Mouse (Mus musculus): Measurements from ENCODE around the gene Vmn2r83. TPM values are rescaled to one million over a fixed set of nuclear protein-coding genes. Genes with fewer than 3 reads are reported as not detected.
"Not testable (repeated sequence)": the region's sequence is repeated elsewhere in the genome, so short reads cannot be mapped to it uniquely, and the experiment has no call there.

Vmn2r83 gene
- polyA plus RNA-seq (2015; fragmentation: Nextera tagmentation; extraction: Ambion mirVana) = 0.04 and 0.06 TPM in 2 replicates

GRCm38 (mm10) chr10:79468431-79468830 lies at the start of gene Vmn2r83:
Gene Vmn2r83 (plus strand): TSS chr10:79468731.
- no peaks in the 10 kb centered on the region for H3K9me3 ChIP-seq (ENCODE audit: control insufficient read depth, low read length)
- H3K9ac ChIP-seq (ENCODE audit: low read depth, low read length) = no peak within 1 kb of the TSS

DNA sequence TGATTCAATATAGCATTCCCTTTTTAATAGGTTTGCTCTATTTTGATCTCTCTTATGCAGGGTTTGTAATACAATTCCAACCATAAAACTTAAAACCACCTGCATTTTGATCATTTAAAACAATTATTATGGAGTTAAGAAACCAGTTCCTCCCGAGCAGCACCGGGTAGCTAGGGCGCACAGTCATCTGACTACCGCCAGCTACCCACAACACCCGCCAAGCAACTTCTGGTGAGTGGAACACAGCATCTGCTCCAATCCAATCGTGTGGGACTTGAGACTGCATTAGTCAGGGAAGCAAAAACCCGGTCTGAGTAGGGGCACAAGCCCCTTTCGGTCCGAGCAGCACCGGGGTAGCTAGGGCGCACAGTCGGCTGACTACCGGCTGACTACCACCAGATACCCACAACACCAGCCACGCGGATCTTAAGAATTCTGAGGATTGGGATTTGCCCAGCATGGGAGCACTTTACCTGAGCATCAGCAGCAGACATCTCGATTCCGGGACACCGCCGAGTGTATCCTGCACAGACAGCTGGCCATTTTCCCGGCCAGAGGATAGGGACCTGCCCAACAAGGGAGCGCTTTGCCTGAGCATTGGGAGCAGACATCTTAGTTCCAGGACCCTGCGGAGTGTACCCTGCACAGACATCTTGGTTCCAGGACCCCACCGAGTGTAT lies 33.2 kb upstream of the Vmn2r83 start:
- WGBS = 90% methylated on average over 23 of the region's 23 CpGs
- not testable (repeated sequence) for H3K27me3 ChIP-seq (replicated peaks; ENCODE audit: control insufficient read depth, insufficient read depth, low read length); ATAC-seq; H3K4me1 ChIP-seq (ENCODE audit: control insufficient read depth, insufficient read depth, low read depth, low read length); H3K9ac ChIP-seq (ENCODE audit: low read depth, low read length); H3K4me3 ChIP-seq (ENCODE audit: low read length); H3K27ac ChIP-seq (ENCODE audit: low read depth, low read length); H3K36me3 ChIP-seq (ENCODE audit: control insufficient read depth, insufficient read depth, low read length); H3K4me2 ChIP-seq (ENCODE audit: low read length); H3K9me3 ChIP-seq (ENCODE audit: control insufficient read depth, low read length)

More at GRCm38 (mm10) chr10:79468431-79468830, at the start of gene Vmn2r83:
- no peak for ATAC-seq
- Histone ChIP-seq H3K27me3 (replicated peaks; ENCODE audit: control insufficient read depth, insufficient read depth, low read length) (no peaks in the 10 kb centered on the region), H3K4me2 (ENCODE audit: low read length) (no peak within 1 kb of the TSS), H3K4me3 (ENCODE audit: low read length) (no peak within 1 kb of the TSS), H3K4me1 (ENCODE audit: control insufficient read depth, insufficient read depth, low read depth, low read length) (no peaks in the 10 kb centered on the region), H3K27ac (ENCODE audit: low read depth, low read length) (no peak within 1 kb of the TSS), H3K36me3 (ENCODE audit: control insufficient read depth, insufficient read depth, low read length) (no peaks in the 10 kb centered on the region)

DNA sequence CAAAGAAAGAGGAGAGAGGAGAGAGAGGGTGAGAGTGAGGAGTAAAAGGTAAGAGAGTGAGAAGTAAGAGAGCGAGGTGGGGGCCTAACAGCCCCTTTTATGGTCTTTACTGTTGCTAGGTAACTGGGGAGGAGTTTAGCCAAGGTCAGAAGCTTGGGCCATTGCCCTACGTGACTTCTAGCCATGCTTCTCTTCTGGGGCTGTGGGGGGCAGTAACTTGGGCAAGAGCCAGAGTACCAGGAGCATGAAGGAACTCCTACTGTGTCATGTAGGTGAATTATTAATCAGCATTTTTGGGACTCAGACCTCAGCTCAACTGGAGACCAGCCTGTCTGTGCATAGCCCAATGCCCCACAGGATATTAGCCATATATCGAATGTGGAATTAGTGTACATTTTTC lies 27.4 kb downstream of the Vmn2r83 start:
- no peaks in the 10 kb centered on the region for H3K27me3 ChIP-seq (replicated peaks; ENCODE audit: control insufficient read depth, insufficient read depth, low read length)
- H3K4me3 ChIP-seq (ENCODE audit: low read length) = no peak overlapping the region
- H3K9me3 ChIP-seq (ENCODE audit: control insufficient read depth, low read length) = peaks cover 2% of the 10 kb centered on the region; the same call in 1 of the 2 replicates
- H3K4me1 ChIP-seq (ENCODE audit: control insufficient read depth, insufficient read depth, low read depth, low read length) = no peaks in the 10 kb centered on the region
- 59% methylated on average over 3 of the region's 3 CpGs for WGBS
- no peak overlapping the region for H3K27ac ChIP-seq (ENCODE audit: low read depth, low read length)
- H3K4me2 ChIP-seq (ENCODE audit: low read length) = no peak overlapping the region
- no peak for ATAC-seq
- no peaks in the 10 kb centered on the region for H3K36me3 ChIP-seq (ENCODE audit: control insufficient read depth, insufficient read depth, low read length)
- H3K9ac ChIP-seq (ENCODE audit: low read depth, low read length) = no peak overlapping the region

- WGBS = 50% methylated on average over 2 of the region's 2 CpGs
- no peak overlapping the region for H3K27ac ChIP-seq (ENCODE audit: low read depth, low read length)
- no peak overlapping the region for H3K9ac ChIP-seq (ENCODE audit: low read depth, low read length)
- no peak for ATAC-seq
- H3K4me1 ChIP-seq (ENCODE audit: control insufficient read depth, insufficient read depth, low read depth, low read length) = no peaks in the 10 kb centered on the region
- no peak overlapping the region for H3K4me3 ChIP-seq (ENCODE audit: low read length)
- no peak overlapping the region for H3K4me2 ChIP-seq (ENCODE audit: low read length)
- peaks cover 2% of the 10 kb centered on the region; the same call in 1 of the 2 replicates for H3K9me3 ChIP-seq (ENCODE audit: control insufficient read depth, low read length)
- H3K27me3 ChIP-seq (replicated peaks; ENCODE audit: control insufficient read depth, insufficient read depth, low read length) = no peaks in the 10 kb centered on the region
- no peaks in the 10 kb centered on the region for H3K36me3 ChIP-seq (ENCODE audit: control insufficient read depth, insufficient read depth, low read length)
Measured at GRCm38 (mm10) chr10:79496701-79497288, 28.3 kb downstream of the Vmn2r83 start.

DNA sequence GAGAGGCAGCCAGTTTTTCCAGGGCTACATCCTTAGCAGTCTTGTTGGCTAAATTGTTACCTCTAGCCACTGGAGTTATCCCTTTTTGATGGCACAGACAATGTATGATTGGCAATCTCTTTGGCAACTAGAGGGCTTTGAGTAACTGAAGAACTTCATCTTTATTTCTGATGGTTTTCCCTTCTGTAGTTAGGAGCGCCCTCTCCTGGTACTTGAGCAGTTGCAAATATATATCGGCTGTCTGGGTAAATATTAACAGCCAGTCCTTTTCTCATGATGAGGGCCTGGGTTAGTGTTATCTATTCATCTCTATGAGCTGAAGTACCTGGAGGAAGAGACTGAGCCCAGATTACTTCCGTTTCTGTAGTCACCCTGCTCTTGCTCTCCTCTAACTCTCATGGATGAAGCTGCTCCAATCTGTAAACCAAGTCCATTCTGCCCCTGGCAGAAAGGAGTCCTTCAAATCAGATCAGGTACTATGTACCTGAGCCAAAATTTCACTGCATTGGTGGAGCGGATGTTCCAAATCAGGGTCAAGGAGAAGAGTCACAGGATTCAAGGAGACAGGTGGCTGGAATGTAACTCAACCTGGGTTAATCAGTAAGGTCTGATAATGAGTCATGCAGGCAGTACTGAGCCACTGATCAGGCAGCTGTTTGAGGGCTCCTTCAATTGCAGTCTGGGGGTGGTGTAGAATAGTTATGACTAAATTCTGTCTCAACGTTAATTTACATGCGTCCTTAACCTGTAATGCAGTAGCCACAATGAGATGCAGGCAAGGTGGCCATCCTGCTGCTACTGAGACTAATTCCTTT lies 34.5 kb downstream of the Vmn2r83 start:
- Histone ChIP-seq H3K27ac (ENCODE audit: low read depth, low read length) (no peak overlapping the region), H3K4me2 (ENCODE audit: low read length) (no peak overlapping the region), H3K27me3 (replicated peaks; ENCODE audit: control insufficient read depth, insufficient read depth, low read length) (no peaks in the 10 kb centered on the region), H3K9me3 (ENCODE audit: control insufficient read depth, low read length) (peaks cover 2% of the 10 kb centered on the region; the same call in 1 of the 2 replicates), H3K4me1 (ENCODE audit: control insufficient read depth, insufficient read depth, low read depth, low read length) (no peaks in the 10 kb centered on the region), H3K9ac (ENCODE audit: low read depth, low read length) (no peak overlapping the region), H3K36me3 (ENCODE audit: control insufficient read depth, insufficient read depth, low read length) (no peaks in the 10 kb centered on the region), H3K4me3 (ENCODE audit: low read length) (no peak overlapping the region)
- no peak for ATAC-seq
- WGBS = 65% methylated on average over 6 of the region's 6 CpGs

DNA sequence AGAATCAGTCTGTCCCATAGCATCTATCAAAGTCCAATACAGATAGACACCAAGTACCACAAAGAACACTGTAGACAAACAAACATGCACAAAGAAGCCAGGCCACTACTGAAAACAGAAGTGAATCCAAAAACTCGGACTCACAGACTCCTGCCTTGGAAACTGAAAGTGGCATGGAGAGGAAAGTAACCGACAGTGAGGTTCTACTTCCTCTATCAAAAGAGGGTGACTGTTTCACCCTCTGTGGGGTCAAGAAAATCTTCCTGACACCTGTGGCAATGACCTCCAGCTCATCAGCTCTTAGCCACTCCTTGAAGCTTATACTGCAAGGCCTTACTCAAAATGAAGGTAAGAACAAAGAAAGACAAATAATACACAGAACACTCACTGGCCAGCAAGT lies 38.2 kb downstream of the Vmn2r83 start:
- Histone ChIP-seq H3K9me3 (ENCODE audit: control insufficient read depth, low read length) (no peaks in the 10 kb centered on the region), H3K27ac (ENCODE audit: low read depth, low read length) (no peak overlapping the region), H3K4me2 (ENCODE audit: low read length) (no peak overlapping the region), H3K36me3 (ENCODE audit: control insufficient read depth, insufficient read depth, low read length) (no peaks in the 10 kb centered on the region), H3K4me1 (ENCODE audit: control insufficient read depth, insufficient read depth, low read depth, low read length) (no peaks in the 10 kb centered on the region), H3K27me3 (replicated peaks; ENCODE audit: control insufficient read depth, insufficient read depth, low read length) (no peaks in the 10 kb centered on the region), H3K4me3 (ENCODE audit: low read length) (no peak overlapping the region), H3K9ac (ENCODE audit: low read depth, low read length) (no peak overlapping the region)
- no peak for ATAC-seq
- WGBS = 84% methylated on average over 2 of the region's 2 CpGs

- WGBS = 86% methylated on average over 1 of the region's 1 CpGs
Measured at GRCm38 (mm10) chr10:79524433-79524832, 55.9 kb downstream of the Vmn2r83 start.

GRCm38 (mm10) chr10:79525456-79526325 lies 57.2 kb downstream of the Vmn2r83 start:
- WGBS = 91% methylated on average over 8 of the region's 8 CpGs
- no peak overlapping the region for H3K27ac ChIP-seq (ENCODE audit: low read depth, low read length)

More at GRCm38 (mm10) chr10:79524433-79524832, 55.9 kb downstream of the Vmn2r83 start:
- Histone ChIP-seq H3K27me3 (replicated peaks; ENCODE audit: control insufficient read depth, insufficient read depth, low read length) (no peaks in the 10 kb centered on the region), H3K27ac (ENCODE audit: low read depth, low read length) (no peak overlapping the region), H3K4me1 (ENCODE audit: control insufficient read depth, insufficient read depth, low read depth, low read length) (no peaks in the 10 kb centered on the region), H3K36me3 (ENCODE audit: control insufficient read depth, insufficient read depth, low read length) (no peaks in the 10 kb centered on the region), H3K4me2 (ENCODE audit: low read length) (no peak overlapping the region), H3K9me3 (ENCODE audit: control insufficient read depth, low read length) (no peaks in the 10 kb centered on the region), H3K4me3 (ENCODE audit: low read length) (no peak overlapping the region), H3K9ac (ENCODE audit: low read depth, low read length) (no peak overlapping the region)
- no peak for ATAC-seq

More at GRCm38 (mm10) chr10:79525456-79526325, 57.2 kb downstream of the Vmn2r83 start:
- Histone ChIP-seq H3K4me2 (ENCODE audit: low read length) (no peak overlapping the region), H3K9me3 (ENCODE audit: control insufficient read depth, low read length) (no peaks in the 10 kb centered on the region), H3K4me1 (ENCODE audit: control insufficient read depth, insufficient read depth, low read depth, low read length) (no peaks in the 10 kb centered on the region), H3K4me3 (ENCODE audit: low read length) (no peak overlapping the region), H3K27me3 (replicated peaks; ENCODE audit: control insufficient read depth, insufficient read depth, low read length) (no peaks in the 10 kb centered on the region), H3K9ac (ENCODE audit: low read depth, low read length) (no peak overlapping the region), H3K36me3 (ENCODE audit: control insufficient read depth, insufficient read depth, low read length) (no peaks in the 10 kb centered on the region)
- no peak for ATAC-seq

All from hindbrain, embryonic 16.5 days (tissue).